Mouse (Mus musculus): ENCODE results near the gene Rabgap1. TPM values are rescaled to one million over a fixed set of nuclear protein-coding genes. Genes with fewer than 3 reads are reported as not detected.

The Rabgap1 gene
- total and polyA plus RNA-seq, 3 experiments = 10.5 to 49.8 (median 12.9) TPM

- no peaks in the 10 kb centered on the region for H3K79me2 ChIP-seq (ENCODE audit: control insufficient read depth, insufficient read depth, low read length, poor library complexity)
- peaks cover 0 to 4% of the 10 kb centered on the region in 2 experiments; a peak in 2 of 4 replicates for H3K36me3 ChIP-seq (ENCODE audit: control insufficient read depth in 1 of 2, insufficient read depth in 2 of 2, low read length in 2 of 2)
- no peak for DNase-seq (ENCODE audit: low read depth, low spot score)
- no peaks in the 10 kb centered on the region for H3K9me3 ChIP-seq (replicated peaks; ENCODE audit: insufficient read depth, low read length)
- no peak overlapping the region for H3K4me3 ChIP-seq (ENCODE audit: control insufficient read depth in 1 of 2, insufficient read depth in 1 of 2, low read depth in 2 of 2, low read length in 2 of 2)
- TF ChIP-seq MAFK (IDR thresholded peaks at IDR 0.05; ENCODE audit: borderline replicate concordance, low read depth, low read length) = no peak
- no peak for TF ChIP-seq POLR2AphosphoS2 (IDR thresholded peaks at IDR 0.05; ENCODE audit: low read length)
- TF ChIP-seq MXI1 (IDR thresholded peaks at IDR 0.05; ENCODE audit: low read depth, low read length) = no peak
- no peak for TF ChIP-seq ELF1 (IDR thresholded peaks at IDR 0.05; ENCODE audit: low read depth, low read length)
- TF ChIP-seq NELFE (IDR thresholded peaks at IDR 0.05; ENCODE audit: low read depth, low read length) = no peak
- no peak for TF ChIP-seq MYC (IDR thresholded peaks at IDR 0.05; ENCODE audit: low read depth, low read length)
- TF ChIP-seq E2F4 (IDR thresholded peaks at IDR 0.05; ENCODE audit: borderline replicate concordance, low read depth, low read length) = no peak
- no peak for TF ChIP-seq ZC3H11A (IDR thresholded peaks at IDR 0.05; ENCODE audit: low read depth, low read length)
- no peak for TF ChIP-seq CTCF (IDR thresholded peaks at IDR 0.05 in 2 of 3, conservative IDR thresholded peaks at IDR 0.05 in 1 of 3; ENCODE audit: control insufficient read depth in 1 of 3, insufficient read depth in 1 of 3, low read depth in 2 of 3, low read length in 3 of 3, poor library complexity in 1 of 3, severe bottlenecking in 1 of 3)
- no peak for TF ChIP-seq CHD1 (IDR thresholded peaks at IDR 0.05; ENCODE audit: low read depth, low read length)
- TF ChIP-seq RAD21 (IDR thresholded peaks at IDR 0.05; ENCODE audit: low read depth, low read length) = no peak
- TF ChIP-seq EP300 (IDR thresholded peaks at IDR 0.05; ENCODE audit: low read depth in 1 of 2, low read length in 2 of 2) = no peak
- TF ChIP-seq MEF2A (IDR thresholded peaks at IDR 0.05; ENCODE audit: extremely low read depth, insufficient replicate concordance, low read depth, low read length, poor library complexity, severe bottlenecking) = no peak
- TF ChIP-seq POLR2AphosphoS5 (IDR thresholded peaks at IDR 0.05; ENCODE audit: borderline replicate concordance, low read depth, low read length) = no peak
- no peak for TF ChIP-seq NRF1 (IDR thresholded peaks at IDR 0.05; ENCODE audit: insufficient read depth, low read depth, low read length, poor library complexity, severe bottlenecking)
- no peak for TF ChIP-seq BHLHE40 (IDR thresholded peaks at IDR 0.05; ENCODE audit: borderline replicate concordance, low read depth, low read length)
- TF ChIP-seq MAX (IDR thresholded peaks at IDR 0.05; ENCODE audit: low read length) = no peak
- no peak for TF ChIP-seq MYB (IDR thresholded peaks at IDR 0.05; ENCODE audit: low read depth, low read length)
- no peak for TF ChIP-seq ETS1 (IDR thresholded peaks at IDR 0.05; ENCODE audit: low read depth, low read length)
- H3K27ac ChIP-seq (ENCODE audit: control insufficient read depth, low read depth, low read length) = no peak overlapping the region
- no peaks in the 10 kb centered on the region for H3K4me1 ChIP-seq (ENCODE audit: control insufficient read depth in 1 of 2, insufficient read depth in 2 of 2, low read length in 2 of 2)
- H3K27me3 ChIP-seq (ENCODE audit: control insufficient read depth in 1 of 2, insufficient read depth in 2 of 2, low read length in 2 of 2) = no peaks in the 10 kb centered on the region
- no peak overlapping the region for H3K9ac ChIP-seq (ENCODE audit: control insufficient read depth, low read depth, low read length, poor library complexity, severe bottlenecking)
Observed at GRCm38 (mm10) chr2:37556366-37556765, 113.3 kb downstream of the Rabgap1 start.

GRCm38 (mm10) chr2:37565579-37565978 lies 122.5 kb downstream of the Rabgap1 start:
- no peaks in the 10 kb centered on the region for H3K79me2 ChIP-seq (ENCODE audit: control insufficient read depth, insufficient read depth, low read length, poor library complexity)
- no peak overlapping the region for H3K9ac ChIP-seq (ENCODE audit: control insufficient read depth, low read depth, low read length, poor library complexity, severe bottlenecking)
- H3K4me1 ChIP-seq (ENCODE audit: control insufficient read depth in 1 of 2, insufficient read depth in 2 of 2, low read length in 2 of 2) = peaks cover 3 to 6% of the 10 kb centered on the region in 2 experiments
- H3K36me3 ChIP-seq (ENCODE audit: control insufficient read depth in 1 of 2, insufficient read depth in 2 of 2, low read length in 2 of 2) = peaks cover 5 to 11% of the 10 kb centered on the region in 2 experiments
- H3K27ac ChIP-seq (ENCODE audit: control insufficient read depth, low read depth, low read length) = peak overlapping the region; percentile 41; the same call in 1 of the 2 replicates
- H3K9me3 ChIP-seq (replicated peaks; ENCODE audit: insufficient read depth, low read length) = no peaks in the 10 kb centered on the region
- DNase-seq (ENCODE audit: low read depth, low spot score) = peak; percentile 67
- no peak overlapping the region for H3K4me3 ChIP-seq (ENCODE audit: control insufficient read depth in 1 of 2, insufficient read depth in 1 of 2, low read depth in 2 of 2, low read length in 2 of 2)
- TF ChIP-seq GATA1 (IDR thresholded peaks at IDR 0.05; ENCODE audit: low read depth, low read length) = no peak
- TF ChIP-seq TAL1 (IDR thresholded peaks at IDR 0.05; ENCODE audit: low read length) = 0 out of 2 replicates have a peak, but pooled peaks have one; percentile 20
- no peak for TF ChIP-seq MAX (IDR thresholded peaks at IDR 0.05; ENCODE audit: low read length)
- no peak for TF ChIP-seq ZMIZ1 (IDR thresholded peaks at IDR 0.05; ENCODE audit: low read depth, low read length)
- TF ChIP-seq E2F4 (IDR thresholded peaks at IDR 0.05; ENCODE audit: borderline replicate concordance, low read depth, low read length) = no peak
- TF ChIP-seq UBTF (IDR thresholded peaks at IDR 0.05; ENCODE audit: borderline replicate concordance, insufficient read depth, low read depth, low read length) = no peak
- TF ChIP-seq TBP (IDR thresholded peaks at IDR 0.05; ENCODE audit: low read depth, low read length) = no peak
- no peak for TF ChIP-seq MXI1 (IDR thresholded peaks at IDR 0.05; ENCODE audit: low read depth, low read length)
- no peak for TF ChIP-seq TCF12 (IDR thresholded peaks at IDR 0.05; ENCODE audit: low read depth, low read length)
- 0 out of 2 replicates have a peak, but pooled peaks have one; percentile 21 for TF ChIP-seq SIN3A (IDR thresholded peaks at IDR 0.05; ENCODE audit: low read length)
- TF ChIP-seq EP300 (IDR thresholded peaks at IDR 0.05; ENCODE audit: low read depth in 1 of 2, low read length in 2 of 2) = peak in 1 of 2 experiments; percentile 34; a peak in 1 of 4 replicates
- TF ChIP-seq CHD2 (IDR thresholded peaks at IDR 0.05; ENCODE audit: low read length) = no peak
- no peak for TF ChIP-seq ZC3H11A (IDR thresholded peaks at IDR 0.05; ENCODE audit: low read depth, low read length)
- TF ChIP-seq MYB (IDR thresholded peaks at IDR 0.05; ENCODE audit: low read depth, low read length) = no peak
- TF ChIP-seq ZKSCAN1 (IDR thresholded peaks at IDR 0.05; ENCODE audit: low read depth, low read length) = no peak
- TF ChIP-seq KAT2A (conservative IDR thresholded peaks at IDR 0.05; ENCODE audit: low read depth, low read length) = no peak
- H3K27me3 ChIP-seq (ENCODE audit: control insufficient read depth in 1 of 2, insufficient read depth in 2 of 2, low read length in 2 of 2) = no peaks in the 10 kb centered on the region

All from MEL (cell line).